Mouse (Mus musculus) midbrain, embryonic 12.5 days (tissue): ENCODE measurements around the gene Kcnj9. TPM values are rescaled to one million over a fixed set of nuclear protein-coding genes. Genes with fewer than 3 reads are reported as not detected.

Source experiments
- ATAC-seq: fragments of 200-750 bp; cut with Nextera tagmentation; 2 replicates; pipeline ENCODE4 v1.8.0; 2017; ENCODE audit warnings: low read depth, moderate TSS enrichment, moderate library complexity; ENCODE audit not compliant: low FRiP score
- H3K27ac ChIP-seq: fragments of 300-500 bp; sonication (generic); replicated peaks from 2 replicates; pipeline ENCODE4 v1.5.1; 2016; ENCODE audit warnings: mild to moderate bottlenecking
- H3K27me3 ChIP-seq: fragments of 300-500 bp; sonication (generic); 2 replicates; pipeline ENCODE4 v1.6.1; 2016; ENCODE audit warnings: mild to moderate bottlenecking
- H3K36me3 ChIP-seq: fragments of 300-500 bp; sonication (generic); 2 replicates; pipeline ENCODE4 v1.6.1; 2016
- H3K4me1 ChIP-seq: fragments of 300-500 bp; sonication (generic); 2 replicates; pipeline ENCODE4 v1.6.1; 2016
- H3K4me2 ChIP-seq: fragments of 300-500 bp; sonication (generic); replicated peaks from 2 replicates; pipeline ENCODE4 v1.6.1; 2016; ENCODE audit warnings: mild to moderate bottlenecking, moderate library complexity
- H3K4me3 ChIP-seq: fragments of 300-500 bp; sonication (generic); 2 replicates; pipeline ENCODE4 v1.5.1; 2016; ENCODE audit warnings: mild to moderate bottlenecking
- H3K9ac ChIP-seq: fragments of 300-500 bp; sonication (generic); replicated peaks from 2 replicates; pipeline ENCODE4 v1.6.1; 2016; ENCODE audit warnings: mild to moderate bottlenecking, moderate library complexity
- H3K9me3 ChIP-seq: fragments of 300-500 bp; sonication (generic); 2 replicates; pipeline ENCODE4 v1.6.1; 2016; ENCODE audit warnings: mild to moderate bottlenecking
- WGBS: fragments of 180-500 bp; shearing (Covaris S2); methylation state at CpG from one replicate; pipeline ENCODE4 v1.1.7; 2016; 5-methylcytosine and 5-hydroxymethylcytosine counted together
- polyA plus RNA-seq: library from polyadenylated mRNA; unstranded; fragments of >200 nt; fragmentation: Nextera tagmentation; extraction: Ambion mirVana; gene quantifications from 2 replicates; pipeline ENCODE4 v1.2.1, GENCODE M21; 2016

Gene Kcnj9
- polyA plus RNA-seq, 1 experiment from 2014 or later = 2.7 TPM

DNA sequence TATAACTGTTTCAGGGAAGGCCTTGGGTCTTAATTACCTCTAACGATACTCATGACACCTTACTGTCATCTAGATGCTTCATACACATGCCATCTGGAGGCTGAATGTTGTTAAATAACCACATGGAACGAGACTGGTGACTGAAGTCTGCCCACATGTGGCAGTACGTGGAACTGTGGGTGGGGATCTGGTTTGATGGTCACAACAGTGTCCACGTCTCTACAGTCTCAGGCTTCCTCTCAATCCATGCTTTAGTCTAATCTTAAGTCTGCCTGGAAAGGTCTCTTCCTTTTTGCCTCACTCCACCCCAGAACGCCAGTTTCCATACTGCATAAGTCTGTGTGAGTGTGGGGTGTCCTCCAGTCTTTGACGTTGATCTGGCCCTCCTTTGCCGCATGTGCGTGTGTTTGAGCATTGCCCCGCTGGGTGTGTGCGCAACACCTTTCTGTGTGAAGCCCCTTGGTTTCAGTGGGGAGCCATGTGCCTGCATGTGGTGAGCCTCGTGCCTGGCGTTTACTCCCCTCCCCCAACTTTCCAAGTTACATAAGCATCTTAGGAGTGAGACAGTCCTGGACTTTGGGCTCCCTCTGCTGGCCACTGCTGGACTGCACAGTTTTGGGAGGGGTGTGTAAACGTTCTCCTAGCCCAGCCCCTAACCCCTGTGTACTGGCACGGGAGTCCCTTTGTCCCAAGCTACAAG, 19.3 kb downstream of the Kcnj9 start:
- ATAC-seq = peak; percentile 62
- H3K4me1 ChIP-seq = peaks cover 57% of the 10 kb centered on the region
- peak overlapping the region; percentile 2; the same call in 1 of the 2 replicates for H3K9ac ChIP-seq
- peak overlapping the region; percentile 52 for H3K27ac ChIP-seq
- peak overlapping the region; percentile 57 for H3K4me2 ChIP-seq
- peaks cover 7% of the 10 kb centered on the region for H3K27me3 ChIP-seq
- 2% methylated on average over 14 of the region's 14 CpGs for WGBS
- no peaks in the 10 kb centered on the region for H3K9me3 ChIP-seq
- no peaks in the 10 kb centered on the region for H3K36me3 ChIP-seq
- H3K4me3 ChIP-seq = peak overlapping the region; percentile 29

DNA sequence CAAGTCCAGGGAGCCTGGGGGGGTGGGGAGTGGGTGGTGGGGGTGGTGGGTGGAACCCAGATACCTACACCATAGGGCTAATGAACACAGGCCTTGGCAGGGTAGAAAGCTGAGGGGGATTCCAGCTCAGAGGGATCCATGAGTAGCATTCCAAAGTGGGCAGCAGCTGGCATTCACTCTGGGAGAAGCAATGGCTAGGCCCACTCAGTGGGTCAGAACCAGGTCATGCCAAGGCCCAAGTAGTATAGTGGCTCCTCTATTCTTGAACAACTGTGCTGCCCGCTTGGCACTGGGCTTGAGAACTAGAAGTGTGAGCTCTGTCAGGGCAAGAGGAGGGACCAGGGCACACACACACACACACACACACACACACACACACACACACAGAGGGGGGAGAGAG, 20.7 kb downstream of the Kcnj9 start:
- Histone ChIP-seq H3K4me2 (no peak overlapping the region), H3K27ac (no peak overlapping the region), H3K4me3 (no peak overlapping the region), H3K9me3 (no peaks in the 10 kb centered on the region), H3K27me3 (peaks cover 7% of the 10 kb centered on the region), H3K4me1 (peaks cover 42% of the 10 kb centered on the region), H3K9ac (peak overlapping the region; percentile 31; the same call in 1 of the 2 replicates), H3K36me3 (no peaks in the 10 kb centered on the region)
- WGBS = 100% methylated on average over 1 of the region's 1 CpGs
- no peak for ATAC-seq

DNA sequence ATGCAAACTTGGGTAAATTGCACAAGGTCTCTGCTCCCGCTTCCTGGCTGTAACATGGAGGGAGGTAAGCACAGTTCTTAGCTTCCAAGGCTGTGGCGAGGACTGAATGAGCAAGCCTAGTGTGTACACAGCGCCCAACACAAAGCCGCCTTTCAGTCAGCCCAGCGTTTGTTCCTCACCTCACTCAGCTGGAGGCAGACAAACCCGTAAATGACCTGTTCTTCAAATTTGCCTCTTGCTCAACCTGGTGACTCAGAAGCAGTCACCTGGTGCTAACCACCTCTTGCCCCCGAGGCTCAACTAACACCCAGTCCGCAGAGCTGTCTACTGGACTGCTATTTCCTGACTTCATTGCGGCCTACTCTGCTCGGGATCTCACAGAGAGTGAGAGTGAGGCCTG, 21.2 kb downstream of the Kcnj9 start:
- H3K4me2 ChIP-seq = no peak overlapping the region
- peaks cover 7% of the 10 kb centered on the region for H3K27me3 ChIP-seq
- no peak for ATAC-seq
- 0 out of 2 replicates have a peak overlapping the region, but pooled peaks have one; percentile 15 for H3K27ac ChIP-seq
- no peak overlapping the region for H3K4me3 ChIP-seq
- H3K9me3 ChIP-seq = no peaks in the 10 kb centered on the region
- H3K36me3 ChIP-seq = no peaks in the 10 kb centered on the region
- peaks cover 42% of the 10 kb centered on the region for H3K4me1 ChIP-seq
- H3K9ac ChIP-seq = peak overlapping the region; percentile 31; the same call in 1 of the 2 replicates
- 64% methylated on average over 10 of the region's 10 CpGs for WGBS

DNA sequence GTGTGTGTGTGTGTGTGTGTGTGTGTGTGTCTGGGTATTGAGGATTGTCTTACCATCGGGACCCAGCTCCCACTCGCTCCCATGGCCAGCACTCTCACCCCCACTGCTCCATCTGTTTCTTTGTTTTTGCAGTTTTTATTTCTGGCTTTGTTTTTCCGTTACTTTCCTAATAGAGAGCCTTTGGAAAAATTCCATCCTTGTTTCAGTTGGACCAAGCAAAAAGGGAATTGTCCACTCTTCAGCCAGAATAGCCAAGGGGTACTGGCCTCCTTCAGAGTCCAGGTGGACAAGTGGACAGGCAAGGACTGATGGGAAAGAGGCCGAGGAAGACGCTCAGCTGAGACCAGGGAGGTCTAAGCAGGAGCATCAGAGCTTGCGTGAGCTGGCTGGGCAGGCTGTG, 22.2 kb downstream of the Kcnj9 start:
- no peaks in the 10 kb centered on the region for H3K36me3 ChIP-seq
- H3K27ac ChIP-seq = no peak overlapping the region
- H3K9me3 ChIP-seq = no peaks in the 10 kb centered on the region
- 76% methylated on average over 6 of the region's 6 CpGs for WGBS
- no peak for ATAC-seq
- H3K4me3 ChIP-seq = no peak overlapping the region
- no peak overlapping the region for H3K4me2 ChIP-seq
- no peak overlapping the region for H3K9ac ChIP-seq
- H3K4me1 ChIP-seq = peaks cover 44% of the 10 kb centered on the region
- H3K27me3 ChIP-seq = peaks cover 7% of the 10 kb centered on the region

DNA sequence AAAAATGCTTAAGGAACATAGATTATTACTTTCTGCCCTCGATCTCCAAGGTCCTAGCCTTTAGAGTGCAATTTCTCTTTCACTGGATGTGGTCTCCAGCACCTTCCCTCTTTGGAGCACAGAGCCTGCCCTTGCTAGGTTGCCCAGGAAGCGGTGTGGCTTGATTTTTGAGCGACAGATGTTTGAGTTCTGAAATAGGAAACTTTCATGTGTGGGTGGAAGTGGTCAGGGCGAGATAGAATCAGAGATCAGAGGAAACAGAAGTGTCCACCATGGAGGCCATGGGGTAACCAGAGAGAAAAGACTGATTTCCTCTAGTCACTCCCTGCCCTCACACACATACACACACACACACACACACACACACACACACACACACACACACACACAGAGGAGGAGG, 22.9 kb downstream of the Kcnj9 start:
- WGBS = 88% methylated on average over 4 of the region's 4 CpGs
- no peak for ATAC-seq
- H3K4me3 ChIP-seq = no peak overlapping the region
- H3K9ac ChIP-seq = no peak overlapping the region
- no peaks in the 10 kb centered on the region for H3K36me3 ChIP-seq
- H3K9me3 ChIP-seq = no peaks in the 10 kb centered on the region
- no peak overlapping the region for H3K4me2 ChIP-seq
- H3K4me1 ChIP-seq = peaks cover 44% of the 10 kb centered on the region
- no peak overlapping the region for H3K27ac ChIP-seq
- peaks cover 8% of the 10 kb centered on the region for H3K27me3 ChIP-seq

DNA sequence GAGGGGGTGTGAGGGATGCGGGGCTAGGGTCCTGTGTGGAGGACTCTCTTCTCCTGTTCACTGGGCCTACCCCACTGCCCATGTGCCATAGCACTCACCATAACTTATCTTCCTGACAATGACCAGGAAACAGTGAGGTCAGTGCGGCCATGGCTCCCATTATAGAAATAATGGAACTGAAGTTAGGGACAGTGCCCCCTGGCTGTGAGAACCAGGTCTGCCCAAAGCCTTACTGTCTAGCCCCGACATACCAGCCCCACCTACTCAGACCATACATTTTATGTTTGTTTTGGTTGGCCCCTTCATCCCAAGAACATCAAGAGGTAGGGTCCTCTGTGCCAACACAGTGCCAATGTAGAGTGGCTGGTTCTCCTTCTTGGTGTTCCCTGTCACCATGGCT, 23.5 kb downstream of the Kcnj9 start:
- Histone ChIP-seq H3K27me3 (0 out of 2 replicates have a peak, but pooled peaks cover 10% of the 10 kb centered on the region), H3K4me1 (peaks cover 44% of the 10 kb centered on the region), H3K4me2 (no peak overlapping the region), H3K27ac (no peak overlapping the region), H3K4me3 (no peak overlapping the region), H3K9me3 (no peaks in the 10 kb centered on the region), H3K9ac (no peak overlapping the region), H3K36me3 (no peaks in the 10 kb centered on the region)
- ATAC-seq = no peak
- WGBS = 72% methylated on average over 3 of the region's 3 CpGs

DNA sequence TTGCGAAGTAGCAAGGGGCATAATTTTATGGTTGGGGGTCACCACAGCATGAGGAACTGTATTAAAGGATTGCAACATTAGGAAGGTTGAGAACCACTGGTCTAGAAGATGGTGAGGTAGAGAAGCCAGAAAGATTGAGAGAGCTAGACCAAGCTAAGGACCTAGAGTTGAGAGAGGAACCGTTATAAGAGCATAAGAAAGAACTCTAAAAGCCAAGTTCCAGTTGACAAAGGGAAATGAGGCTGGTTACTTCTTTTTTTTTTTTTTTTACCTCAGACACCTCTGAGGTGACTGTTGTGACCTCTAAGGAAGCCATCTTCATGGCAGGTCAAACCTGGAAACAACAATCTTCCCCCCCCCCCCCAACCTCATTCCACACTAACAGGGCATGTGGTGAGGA, 24.0 kb downstream of the Kcnj9 start:
- WGBS = 95% methylated on average over 2 of the region's 2 CpGs
- ATAC-seq = no peak
- Histone ChIP-seq H3K4me2 (no peak overlapping the region), H3K36me3 (no peaks in the 10 kb centered on the region), H3K4me3 (no peak overlapping the region), H3K9ac (no peak overlapping the region), H3K4me1 (peaks cover 41% of the 10 kb centered on the region), H3K27me3 (0 out of 2 replicates have a peak, but pooled peaks cover 15% of the 10 kb centered on the region), H3K9me3 (no peaks in the 10 kb centered on the region), H3K27ac (no peak overlapping the region)

DNA sequence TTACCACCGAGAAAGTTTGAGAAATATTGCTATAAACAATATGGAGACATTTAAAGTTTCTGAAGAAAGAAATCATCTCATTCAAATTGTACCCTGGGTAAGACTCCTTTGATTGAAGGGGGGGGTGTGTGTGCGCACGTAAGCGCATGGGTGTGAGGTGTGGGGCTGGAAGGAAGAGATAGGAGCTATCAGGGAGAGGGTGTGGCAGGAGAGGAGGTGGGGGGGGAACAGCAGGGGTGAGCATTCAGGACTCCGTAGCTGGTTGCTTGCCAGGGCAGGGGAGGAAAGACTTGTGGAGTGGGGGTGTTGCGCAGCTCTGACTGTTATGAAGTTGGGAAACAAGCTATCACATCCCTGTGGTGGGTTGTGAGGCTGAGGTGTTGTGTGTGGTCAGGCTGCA, 24.7 kb downstream of the Kcnj9 start:
- no peak overlapping the region for H3K27ac ChIP-seq
- H3K4me2 ChIP-seq = no peak overlapping the region
- 73% methylated on average over 6 of the region's 6 CpGs for WGBS
- H3K9me3 ChIP-seq = no peaks in the 10 kb centered on the region
- H3K9ac ChIP-seq = no peak overlapping the region
- H3K36me3 ChIP-seq = no peaks in the 10 kb centered on the region
- no peak overlapping the region for H3K4me3 ChIP-seq
- H3K27me3 ChIP-seq = peaks cover 22% of the 10 kb centered on the region; the same call in 1 of the 2 replicates
- peaks cover 35% of the 10 kb centered on the region for H3K4me1 ChIP-seq
- no peak for ATAC-seq

DNA sequence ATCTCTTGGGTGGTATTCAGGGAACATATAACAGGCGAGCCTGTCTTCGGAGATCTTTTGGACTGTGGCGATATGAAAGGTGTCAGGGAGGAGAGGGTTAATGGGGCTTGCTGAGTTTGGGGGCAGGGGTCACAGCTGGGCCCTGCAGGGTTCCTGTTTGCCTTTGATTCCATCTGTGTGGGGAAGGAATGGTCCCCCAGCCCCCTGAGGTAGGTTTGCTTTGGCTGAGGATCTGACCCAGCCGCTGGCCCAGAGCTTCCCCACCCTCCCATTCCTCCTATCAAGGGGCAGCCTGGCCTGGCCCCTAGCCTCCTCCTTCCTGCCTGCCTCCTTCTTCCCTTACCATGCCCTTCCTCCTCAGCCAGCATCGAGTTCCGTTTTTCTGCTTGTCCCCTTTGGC, 26.3 kb downstream of the Kcnj9 start:
- 5% methylated on average over 6 of the region's 6 CpGs for WGBS
- ATAC-seq = no peak
- peaks cover 26% of the 10 kb centered on the region; the same call in 1 of the 2 replicates for H3K27me3 ChIP-seq

DNA sequence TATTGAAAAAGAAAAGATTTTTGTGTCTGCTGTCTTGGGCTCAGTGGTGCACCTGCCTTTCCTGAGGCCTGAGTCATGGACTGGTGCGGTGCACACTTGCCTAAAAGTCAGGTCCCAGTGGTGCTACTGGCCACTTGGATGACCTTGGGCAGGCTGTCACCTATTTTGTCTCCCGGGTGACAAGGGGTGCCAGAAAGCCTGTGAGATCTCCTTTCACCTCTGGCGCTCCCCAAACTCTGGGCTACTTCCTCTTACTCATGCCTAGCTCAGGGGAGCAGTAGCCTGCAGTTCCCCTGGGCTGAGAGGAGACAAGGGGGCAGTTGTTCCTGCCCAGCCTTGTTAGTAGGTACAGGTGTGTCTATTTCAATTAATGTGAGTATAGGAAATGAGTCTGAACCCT, 26.8 kb downstream of the Kcnj9 start:
- H3K9ac ChIP-seq = no peak overlapping the region
- H3K4me1 ChIP-seq = peaks cover 32% of the 10 kb centered on the region
- no peak overlapping the region for H3K4me3 ChIP-seq
- no peak overlapping the region for H3K4me2 ChIP-seq
- peaks cover 27% of the 10 kb centered on the region; the same call in 1 of the 2 replicates for H3K27me3 ChIP-seq
- WGBS = 44% methylated on average over 3 of the region's 3 CpGs
- no peak for ATAC-seq
- no peaks in the 10 kb centered on the region for H3K36me3 ChIP-seq
- no peaks in the 10 kb centered on the region for H3K9me3 ChIP-seq
- H3K27ac ChIP-seq = no peak overlapping the region

More for the DNA sequence above, 26.3 kb downstream of the Kcnj9 start:
- Histone ChIP-seq H3K36me3 (no peaks in the 10 kb centered on the region), H3K9ac (no peak overlapping the region), H3K4me1 (peaks cover 30% of the 10 kb centered on the region), H3K27ac (no peak overlapping the region), H3K9me3 (no peaks in the 10 kb centered on the region), H3K4me3 (no peak overlapping the region), H3K4me2 (peak overlapping the region; percentile 7; the same call in 1 of the 2 replicates)

DNA sequence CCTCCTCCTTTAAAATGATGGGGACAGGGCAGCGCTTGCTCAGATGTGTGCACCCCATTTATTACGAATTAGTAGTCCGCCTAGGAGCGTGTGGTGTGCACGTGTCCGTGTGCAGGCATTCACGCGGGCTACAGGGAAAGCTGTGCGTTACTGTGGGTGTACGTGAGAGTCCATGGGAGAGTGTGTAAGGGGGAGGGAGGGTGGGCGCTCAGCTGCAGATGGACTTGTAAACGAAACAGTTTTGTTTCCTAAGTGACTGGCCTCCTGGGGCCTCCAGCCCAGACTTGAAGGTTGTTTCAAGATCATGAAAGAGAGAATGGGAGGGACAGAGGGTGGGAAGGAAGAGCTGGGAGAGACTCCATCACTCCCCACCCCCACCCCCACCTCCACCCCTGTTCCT, 27.9 kb downstream of the Kcnj9 start:
- H3K4me2 ChIP-seq = no peak overlapping the region
- peak; percentile 38 for ATAC-seq
- no peak overlapping the region for H3K27ac ChIP-seq
- H3K9me3 ChIP-seq = no peaks in the 10 kb centered on the region
- WGBS = 44% methylated on average over 12 of the region's 12 CpGs
- no peak overlapping the region for H3K9ac ChIP-seq
- H3K4me1 ChIP-seq = peaks cover 39% of the 10 kb centered on the region
- peaks cover 38% of the 10 kb centered on the region for H3K27me3 ChIP-seq
- no peaks in the 10 kb centered on the region for H3K36me3 ChIP-seq
- H3K4me3 ChIP-seq = no peak overlapping the region

DNA sequence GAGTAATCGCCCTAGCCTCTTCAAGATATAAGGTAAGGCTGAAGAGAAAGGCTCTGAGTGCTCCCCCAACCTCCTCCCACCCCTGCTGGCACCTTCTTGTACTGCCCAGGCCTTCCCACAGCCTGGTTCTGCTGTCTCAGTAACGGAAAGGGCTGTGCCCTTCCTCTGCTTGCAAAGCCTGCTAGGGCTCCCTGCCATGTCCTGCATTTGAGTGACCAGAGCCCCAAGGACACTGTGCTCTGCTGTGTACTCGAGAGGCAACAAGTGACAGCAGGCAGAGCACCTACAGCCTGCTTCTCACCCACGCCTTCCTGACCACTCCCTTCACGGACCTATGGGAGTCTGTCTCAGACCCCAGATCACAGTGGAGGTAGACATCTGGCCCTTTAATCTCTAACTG, 28.9 kb downstream of the Kcnj9 start:
- Histone ChIP-seq H3K36me3 (no peaks in the 10 kb centered on the region), H3K27me3 (peaks cover 39% of the 10 kb centered on the region), H3K4me3 (no peak overlapping the region), H3K9ac (no peak overlapping the region), H3K4me2 (no peak overlapping the region), H3K4me1 (peaks cover 48% of the 10 kb centered on the region), H3K27ac (no peak overlapping the region), H3K9me3 (no peaks in the 10 kb centered on the region)
- ATAC-seq = no peak
- 64% methylated on average over 5 of the region's 5 CpGs for WGBS
